In the genomic region with DNA sequence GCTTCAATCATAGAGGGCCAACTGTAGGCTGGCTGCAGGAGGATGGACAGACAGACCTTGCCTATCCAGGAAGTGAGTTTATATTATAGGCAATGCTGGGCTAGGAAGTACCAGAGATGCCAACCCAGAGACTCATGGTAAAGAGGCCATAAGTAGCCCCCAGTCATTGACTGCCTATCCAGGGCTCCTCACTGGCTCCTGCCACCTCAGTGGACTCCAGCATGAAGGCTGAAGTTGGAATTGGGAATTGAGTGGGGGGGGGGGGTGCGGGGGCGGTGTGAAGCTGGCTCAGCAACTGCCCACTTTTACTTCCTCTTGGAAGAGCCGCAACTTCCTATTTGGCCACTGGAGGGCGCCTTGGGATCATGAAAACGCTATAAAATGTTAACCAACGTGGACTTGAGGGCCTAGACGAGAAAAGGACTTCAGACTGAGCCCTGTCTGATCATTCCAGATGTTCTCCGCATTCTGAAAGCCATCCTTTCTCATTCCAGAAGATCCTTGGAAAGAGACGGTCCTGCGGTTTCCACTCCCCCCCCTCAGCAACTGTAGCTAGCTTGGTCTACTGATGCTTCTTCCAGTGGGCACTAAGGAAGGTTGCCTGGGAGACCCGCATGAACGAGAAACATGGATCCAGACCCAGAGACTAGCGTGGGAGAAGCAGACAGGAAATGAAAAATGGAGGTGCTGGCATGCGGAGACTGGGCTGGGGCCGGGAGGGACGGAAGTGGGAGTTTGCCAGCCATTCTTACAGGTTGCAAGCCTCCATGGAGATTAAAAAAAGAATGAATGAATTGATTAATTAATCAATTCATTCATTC, we compare ENCODE assay signal across 8 mouse cellular contexts.
DNase-seq lines count a peak whose midpoint lies in the region; ATAC-seq and TF ChIP-seq lines count a peak whose summit lies in the region.

No protein-coding gene starts in this region.

- H3K36me3 ChIP-seq in kidney, embryonic 16.5 days (ENCODE audit: insufficient read depth, low read length) = no peaks in the 10 kb centered on the region
- no peaks in the 10 kb centered on the region for H3K36me3 ChIP-seq in liver, adult 2 months (ENCODE audit: control insufficient read depth, insufficient read depth, low read length)

- no peak for TF ChIP-seq POLR2A in liver, adult 2 months (IDR thresholded peaks at IDR 0.05; ENCODE audit: extremely low read depth, insufficient read depth, low read length)

- no peak overlapping the region for H3K27ac ChIP-seq in kidney, embryonic 16.5 days (ENCODE audit: low read length)
- no peak overlapping the region for H3K27ac ChIP-seq in liver, adult 2 months (replicated peaks; ENCODE audit: insufficient read depth, low read depth, low read length)

- WGBS in kidney, embryonic 16.5 days = 7% methylated on average over 16 of the region's 16 CpGs
- 29% methylated on average over 16 of the region's 16 CpGs for WGBS in liver, adult 2 months

- peak; percentile 68 for DNase-seq in CD4-positive helper T cell, adult 2 months (ENCODE audit: low read depth, low spot score)
- peak; percentile 76 for DNase-seq in adipocyte (ENCODE audit: low spot score)
- DNase-seq in embryo, embryonic 10.5 days (ENCODE audit: low spot score) = peak; percentile 93
- DNase-seq in heart, adult 8-10 months (ENCODE audit: low spot score) = peak; percentile 75
- DNase-seq in liver, adult 2 months (ENCODE audit: extremely low read depth, low read depth, low spot score) = peak; percentile 50
- DNase-seq in neural tube, embryonic 10.5 days (ENCODE audit: extremely low spot score, low spot score) = peak; percentile 86
- peak; percentile 58 for DNase-seq in telencephalon, adult 2 months (ENCODE audit: low read depth, low spot score)

- peaks cover 5% of the 10 kb centered on the region; the same call in 1 of the 2 replicates for H3K4me1 ChIP-seq in kidney, embryonic 16.5 days (ENCODE audit: insufficient read depth, low read length)
- no peaks in the 10 kb centered on the region for H3K4me1 ChIP-seq in liver, adult 2 months (ENCODE audit: control insufficient read depth, insufficient read depth, low read length)

- ATAC-seq in kidney, embryonic 16.5 days (ENCODE audit: low FRiP score, low TSS enrichment) = peak; percentile 69

- H3K27me3 ChIP-seq in kidney, embryonic 16.5 days (ENCODE audit: insufficient read depth, low read length) = no peaks in the 10 kb centered on the region
- no peaks in the 10 kb centered on the region for H3K27me3 ChIP-seq in liver, adult 2 months (ENCODE audit: control insufficient read depth, insufficient read depth, low read length)

- no peak overlapping the region for H3K4me2 ChIP-seq in kidney, embryonic 16.5 days (replicated peaks; ENCODE audit: low read depth, low read length)

- H3K9me3 ChIP-seq in kidney, embryonic 16.5 days (ENCODE audit: low read length) = no peaks in the 10 kb centered on the region

- H3K79me2 ChIP-seq in liver, adult 2 months (ENCODE audit: control insufficient read depth, insufficient read depth, low read length) = no peaks in the 10 kb centered on the region

- TF ChIP-seq CTCF in liver, adult 2 months (IDR thresholded peaks at IDR 0.05; ENCODE audit: low read depth, low read length) = peak; percentile 66

- no peak overlapping the region for H3K4me3 ChIP-seq in kidney, embryonic 16.5 days (ENCODE audit: low read length)
- H3K4me3 ChIP-seq in liver, adult 2 months (ENCODE audit: insufficient read depth, low read depth, low read length) = no peak overlapping the region

- 0 out of 2 replicates have a peak overlapping the region, but pooled peaks have one; percentile 6 for H3K9ac ChIP-seq in kidney, embryonic 16.5 days (replicated peaks; ENCODE audit: low read length)
- no peak overlapping the region for H3K9ac ChIP-seq in liver, adult 2 months (ENCODE audit: low read depth, low read length)
